Comparison of ENCODE assay signal across 8 mouse cellular contexts in genomic region chr5:122422071-122422964, GRCm38 (mm10). TPM values are rescaled to one million over a fixed set of nuclear protein-coding genes. Genes with fewer than 3 reads are reported as not detected.
DNase-seq lines count a peak whose midpoint lies in the region; ATAC-seq lines count a peak whose summit lies in the region.

No protein-coding gene starts in this region.

- H3K36me3 ChIP-seq in intestine, embryonic 14.5 days (ENCODE audit: control insufficient read depth, insufficient read depth, low read length) = peaks cover 2% of the 10 kb centered on the region; the same call in 1 of the 2 replicates

- peaks cover 11% of the 10 kb centered on the region for H3K4me1 ChIP-seq in intestine, embryonic 14.5 days (replicated peaks; ENCODE audit: control insufficient read depth, insufficient read depth, low read length)

- peak; percentile 87 for ATAC-seq in intestine, embryonic 14.5 days (replicated peaks; ENCODE audit: low FRiP score, low TSS enrichment, low read depth)

- WGBS in intestine, embryonic 14.5 days = under 1% methylated on average over 73 of the region's 73 CpGs

- H3K4me3 ChIP-seq in intestine, embryonic 14.5 days (ENCODE audit: low read depth, low read length) = peak overlapping the region; percentile 99

- intact Hi-C loops in left cerebral cortex, postnatal 14 days (cut with DNase I) = no loop called here

- H3K27me3 ChIP-seq in intestine, embryonic 14.5 days (replicated peaks; ENCODE audit: control insufficient read depth, insufficient read depth, low read length) = no peaks in the 10 kb centered on the region

- peak; percentile 91 to 99 for DNase-seq in adrenal gland, adult (ENCODE audit: inconsistent age in 2 of 2, low spot score in 1 of 2)
- peak; percentile 93 for DNase-seq in embryo, embryonic 10.5 days (ENCODE audit: low spot score)
- DNase-seq in gastrocnemius, postnatal 25 days = peak; percentile 83
- peak; percentile 99 for DNase-seq in intestine, embryonic 14.5 days (ENCODE audit: low spot score)
- peak; percentile 85 to 88 for DNase-seq in left cerebral cortex, postnatal 14 days (ENCODE audit: low spot score in 2 of 2)
- DNase-seq in mesoderm, embryonic 11.5 days (ENCODE audit: low read depth, low spot score) = peak; percentile 90
- DNase-seq in right cerebral cortex, postnatal 36 days (ENCODE audit: low spot score in 2 of 2) = peak; percentile 76 to 78
- peak; percentile 91 for DNase-seq in yolk sac, embryonic 10.5 days (ENCODE audit: low spot score)

- peak overlapping the region; percentile 81 for H3K27ac ChIP-seq in intestine, embryonic 14.5 days (ENCODE audit: low read depth)

- peak overlapping the region; percentile 95 for H3K9ac ChIP-seq in intestine, embryonic 14.5 days (ENCODE audit: low read length)

- peak overlapping the region; percentile 94 for H3K4me2 ChIP-seq in intestine, embryonic 14.5 days (ENCODE audit: low read length)

- H3K9me3 ChIP-seq in intestine, embryonic 14.5 days (ENCODE audit: control insufficient read depth, low read length) = no peaks in the 10 kb centered on the region

RNA-seq across cellular contexts. Expression of gene Anapc7, which starts 0.8 kb away (rescaled TPM):
- 10 to 100 TPM; 12.3 to 13.4 TPM for total RNA-seq in gastrocnemius, postnatal 25 days (2021)
- 24.1 and 28.1 TPM in 2 replicates for polyA plus RNA-seq in intestine, embryonic 14.5 days (2014; fragmentation: Nextera tagmentation; extraction: Ambion mirVana)
- total RNA-seq in left cerebral cortex, postnatal 14 days (2021) = 10 to 100 TPM; 29.5 to 31.2 TPM

RNA-seq across cellular contexts. Expression of gene Arpc3, which starts 30.6 kb away (rescaled TPM):
- total RNA-seq in gastrocnemius, postnatal 25 days (2021) = 10 to 100 TPM; 46.8 to 54.9 TPM
- 39.3 and 44.0 TPM in 2 replicates for polyA plus RNA-seq in intestine, embryonic 14.5 days (2014; fragmentation: Nextera tagmentation; extraction: Ambion mirVana)
- 100 to 1,000 TPM; 250 to 273 TPM for total RNA-seq in left cerebral cortex, postnatal 14 days (2021)

RNA-seq across cellular contexts. Expression of gene Fam216a, which starts 50.2 kb away (rescaled TPM):
- 1 to 10 TPM; 5.8 to 6.1 TPM for total RNA-seq in gastrocnemius, postnatal 25 days (2021)
- 61.2 and 68.4 TPM in 2 replicates for polyA plus RNA-seq in intestine, embryonic 14.5 days (2014; fragmentation: Nextera tagmentation; extraction: Ambion mirVana)
- 10 to 100 TPM; 74.2 to 77.6 TPM for total RNA-seq in left cerebral cortex, postnatal 14 days (2021)

RNA-seq across cellular contexts. Expression of gene Gpn3, which starts 50.6 kb away (rescaled TPM):
- 10 to 100 TPM; 20.4 to 21.4 TPM for total RNA-seq in gastrocnemius, postnatal 25 days (2021)
- polyA plus RNA-seq in intestine, embryonic 14.5 days (2014; fragmentation: Nextera tagmentation; extraction: Ambion mirVana) = 66.5 and 67.9 TPM in 2 replicates
- total RNA-seq in left cerebral cortex, postnatal 14 days (2021) = 10 to 100 TPM; 23.4 to 25.7 TPM

Comparison
In these comparisons a context has a peak if more than half of its experiments do, and no peak if none do; other contexts are left out.
1. Peak in every context shown above with its lines: DNase-seq, ATAC-seq, H3K4me3 ChIP-seq and H3K27ac ChIP-seq.
2. RNA of gene Arpc3, which starts 30.6 kb away (total RNA-seq): 250 to 273 TPM in left cerebral cortex, postnatal 14 days; 46.8 to 54.9 TPM in gastrocnemius, postnatal 25 days; every median in the first group is over 4 times any median in the second.
3. RNA of gene Fam216a, which starts 50.2 kb away (total RNA-seq): 74.2 to 77.6 TPM in left cerebral cortex, postnatal 14 days; 5.8 to 6.1 TPM in gastrocnemius, postnatal 25 days; every median in the first group is over 10 times any median in the second.